Mouse (Mus musculus) cerebellum, adult 8-10 months (tissue): ENCODE data around the gene Insr.
A peak's percentile ranks its signal among the peaks of the same experiment; 100 is the strongest.
"Not testable (repeated sequence)": the region's sequence is repeated elsewhere in the genome, so short reads cannot be mapped to it uniquely, and the experiment has no call there.

Experiments used
- DNase-seq: peaks from one replicate; pipeline ENCODE4 v3.0.0; 2022

Insr gene

DNA sequence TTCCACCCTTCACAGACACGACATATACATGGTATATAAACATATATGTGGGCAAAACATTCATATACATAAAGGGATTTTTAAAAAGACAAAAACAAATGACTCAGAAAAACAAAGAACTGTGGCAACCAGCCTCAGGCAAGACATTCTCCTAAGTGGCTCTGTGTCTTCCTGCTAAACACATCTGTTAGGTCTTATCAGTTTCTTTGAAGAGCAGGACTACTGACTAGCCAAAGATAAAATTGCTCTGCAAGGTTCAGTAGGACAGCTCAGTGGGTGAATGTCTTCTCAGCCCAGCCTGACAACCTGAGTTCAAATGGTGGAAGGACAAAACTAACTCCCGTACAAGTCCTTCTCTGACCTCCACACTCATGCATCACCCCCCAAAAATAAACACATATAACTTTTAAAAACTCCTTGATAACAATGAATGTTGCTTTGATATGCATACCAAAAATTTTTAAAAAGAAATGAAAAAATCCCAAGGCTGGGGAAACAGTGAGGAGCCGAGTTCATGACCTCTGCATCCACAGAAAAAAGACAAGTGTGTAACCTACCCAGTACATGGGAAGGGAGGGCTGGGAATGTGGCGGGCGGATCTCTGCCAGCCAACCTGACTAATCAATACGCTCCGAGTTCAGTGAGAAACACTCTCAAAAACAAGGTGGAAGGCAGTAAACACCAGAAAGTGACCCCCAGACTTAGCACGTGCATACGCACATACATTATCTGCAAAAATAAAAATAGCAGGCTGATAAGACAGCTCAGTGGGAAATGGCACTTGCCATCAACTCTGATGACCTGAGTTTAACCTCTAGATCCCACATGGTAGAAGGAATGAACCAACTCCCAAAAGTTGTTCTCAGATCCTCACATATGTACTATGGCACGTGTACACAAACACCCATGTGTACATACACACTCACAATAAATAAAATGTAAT, 49.0 kb downstream of the Insr start:
- DNase-seq = no peak

DNA sequence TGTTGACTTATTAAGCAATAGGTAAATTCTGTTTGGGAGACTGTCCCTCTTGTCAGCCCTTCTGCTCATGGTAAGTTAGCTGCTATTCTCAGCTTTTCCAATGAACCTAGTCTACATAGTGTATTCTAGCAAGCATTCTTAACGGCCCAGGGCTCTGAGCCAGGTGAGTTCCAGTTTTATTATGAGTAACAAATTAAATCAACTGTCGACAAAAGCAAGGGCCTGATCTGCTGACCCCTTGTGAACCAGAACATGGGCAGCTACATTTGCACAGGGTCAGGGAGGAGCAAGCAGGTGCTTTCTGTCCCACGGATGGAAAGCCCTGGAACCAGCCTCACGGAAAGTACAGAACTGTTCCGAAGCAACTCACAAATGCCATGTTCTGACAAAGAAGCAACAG, 52.0 kb downstream of the Insr start:
- no peak for DNase-seq

DNA sequence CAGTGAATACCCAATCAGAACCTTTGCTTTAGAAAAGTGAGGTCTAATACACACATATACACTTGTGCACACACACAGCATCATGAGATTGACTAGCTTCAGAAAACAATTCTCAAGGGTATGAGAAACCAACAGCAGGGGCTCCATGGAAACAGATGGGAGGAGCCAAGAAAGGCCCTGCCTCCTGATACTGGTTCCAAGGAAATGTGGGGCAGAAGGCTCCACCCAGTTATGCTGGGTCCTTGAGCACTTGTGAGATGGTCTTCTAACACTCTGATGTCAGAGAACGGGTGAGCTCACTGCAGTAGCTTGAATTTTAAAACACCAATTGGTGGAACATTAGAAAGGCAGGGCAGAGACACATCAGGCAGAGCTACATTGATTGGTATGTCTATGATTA, 53.7 kb downstream of the Insr start:
- DNase-seq = no peak

DNA sequence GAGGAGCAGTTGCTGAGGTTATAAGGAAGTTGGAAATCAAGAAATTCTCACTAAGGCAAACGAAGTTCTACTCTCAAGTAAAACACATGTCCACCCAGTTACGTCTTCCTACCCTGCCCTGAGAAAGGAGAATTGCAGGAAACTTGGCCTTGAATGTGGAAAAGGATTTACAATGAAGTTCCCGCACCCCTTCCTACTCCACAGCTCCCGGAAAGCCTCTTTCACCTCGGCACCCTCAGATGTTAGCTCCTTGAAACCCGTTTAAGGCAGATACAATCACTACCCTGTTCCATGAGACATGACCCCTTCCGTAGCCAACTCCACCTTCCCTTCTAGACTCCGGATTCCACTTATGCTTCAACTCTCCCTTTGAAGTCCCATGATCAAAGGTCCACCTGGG, 54.2 kb downstream of the Insr start:
- no peak for DNase-seq

DNA sequence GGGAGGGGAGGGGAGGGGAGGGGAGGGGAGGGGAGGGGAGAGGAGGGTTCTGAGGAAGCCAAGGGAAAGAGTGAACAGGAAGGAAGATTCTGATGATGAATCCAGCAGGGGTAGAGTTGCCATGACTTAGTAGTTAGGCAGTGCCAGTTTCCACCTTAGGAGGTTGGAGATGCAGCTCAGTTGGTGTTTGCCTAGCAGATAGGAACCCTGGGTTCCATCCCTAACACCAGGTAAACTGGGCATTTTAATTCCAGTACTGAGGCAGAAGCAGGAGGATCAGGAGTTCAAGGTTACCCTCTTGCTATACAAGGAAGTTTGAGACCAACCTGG, 56.8 kb downstream of the Insr start:
- DNase-seq = no peak

DNA sequence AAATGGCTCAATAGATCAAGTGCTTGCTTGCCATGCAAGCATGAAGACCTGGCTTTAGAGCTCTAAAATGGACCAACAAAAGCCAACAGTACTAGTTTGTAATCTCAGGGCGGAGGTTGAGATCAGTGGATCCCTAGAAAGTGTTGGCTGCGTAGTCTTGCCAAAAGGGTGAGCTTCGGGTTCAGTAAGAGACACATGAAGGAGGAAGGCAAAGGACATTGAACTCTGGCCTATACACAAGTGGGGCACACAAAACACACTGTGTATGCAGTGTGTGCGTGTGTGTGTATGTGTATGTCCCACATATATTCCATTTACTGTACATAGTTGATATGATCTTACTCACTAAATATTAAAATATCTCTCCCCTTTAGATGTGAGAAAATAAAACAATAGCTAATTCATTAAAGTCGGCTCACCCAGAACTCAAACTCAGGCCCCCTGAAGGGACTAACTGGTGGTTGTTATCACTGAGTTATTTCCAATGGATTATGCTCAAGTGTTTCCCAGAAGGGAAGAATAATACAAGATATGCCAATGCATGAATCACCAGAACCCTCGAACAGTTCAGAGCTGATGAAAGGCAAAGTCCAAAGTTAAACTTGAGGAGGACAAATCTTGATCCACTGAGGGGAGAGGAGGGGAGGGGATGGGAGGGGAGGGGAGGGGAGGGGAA, 57.3 kb downstream of the Insr start:
- DNase-seq = no peak

DNA sequence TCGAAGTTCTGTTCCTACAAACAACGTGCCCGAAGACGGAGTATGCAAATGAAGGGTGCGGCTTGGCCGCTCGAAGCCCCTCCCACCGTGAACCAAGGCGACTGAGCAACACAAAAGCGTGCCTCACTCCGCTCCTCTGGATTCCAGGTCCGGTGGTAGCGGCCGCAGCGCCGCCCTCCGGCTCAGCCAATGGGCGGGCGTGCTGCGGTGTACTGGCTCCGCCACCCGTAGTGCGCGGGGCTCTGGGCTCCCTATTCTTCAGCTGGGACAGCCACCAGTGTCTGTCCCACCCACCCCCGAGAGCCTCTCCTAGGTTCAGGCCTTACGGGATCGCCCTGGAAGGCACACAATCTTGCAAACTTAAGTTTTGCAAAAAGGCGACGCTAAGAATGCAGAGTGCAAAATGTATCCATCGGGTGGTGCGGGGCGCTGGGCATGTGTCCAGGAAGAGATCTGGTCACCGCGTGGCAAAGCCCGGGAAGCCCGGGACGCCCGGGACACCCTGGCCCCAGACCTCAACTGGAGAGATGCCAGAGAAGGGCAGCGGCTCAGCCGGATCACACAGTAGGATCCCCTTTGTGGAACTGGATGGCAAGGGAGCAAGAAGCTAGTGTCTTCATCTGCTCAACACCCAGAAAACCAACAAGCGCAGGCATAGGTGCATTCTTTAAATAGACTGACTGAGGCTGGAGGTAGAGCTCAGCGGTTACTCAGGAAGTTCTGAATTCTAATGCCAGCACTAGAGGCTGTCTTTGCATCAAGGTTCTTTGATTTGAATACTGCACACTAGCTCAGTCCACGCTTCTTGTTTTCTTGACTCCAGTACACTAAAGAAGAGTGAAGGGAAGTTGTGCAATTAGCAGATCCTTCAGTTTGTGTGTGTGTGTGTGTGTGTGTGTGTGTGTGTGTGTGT, 58.1 kb downstream of the Insr start:
- peak; percentile 76 for DNase-seq

DNA sequence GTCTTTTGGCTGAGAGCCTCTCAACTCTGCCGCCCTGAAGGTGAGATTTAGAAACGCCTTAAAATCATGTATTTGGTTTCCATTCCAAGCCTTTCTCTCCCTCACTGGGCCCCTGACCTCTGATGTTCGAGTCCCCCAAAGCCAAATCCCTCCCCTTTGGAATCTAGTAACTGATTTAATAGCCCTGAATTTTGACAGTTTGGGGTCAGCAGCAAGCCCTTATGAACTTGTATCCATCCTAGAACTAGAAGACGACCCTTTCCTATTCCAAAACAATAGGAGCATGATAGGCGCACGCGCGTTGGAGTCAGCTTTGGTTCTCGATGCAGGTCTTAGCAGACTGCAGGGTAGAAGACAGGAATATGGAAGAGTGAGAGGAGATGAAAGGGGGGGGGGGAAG, 58.9 kb downstream of the Insr start:
- DNase-seq = no peak

DNA sequence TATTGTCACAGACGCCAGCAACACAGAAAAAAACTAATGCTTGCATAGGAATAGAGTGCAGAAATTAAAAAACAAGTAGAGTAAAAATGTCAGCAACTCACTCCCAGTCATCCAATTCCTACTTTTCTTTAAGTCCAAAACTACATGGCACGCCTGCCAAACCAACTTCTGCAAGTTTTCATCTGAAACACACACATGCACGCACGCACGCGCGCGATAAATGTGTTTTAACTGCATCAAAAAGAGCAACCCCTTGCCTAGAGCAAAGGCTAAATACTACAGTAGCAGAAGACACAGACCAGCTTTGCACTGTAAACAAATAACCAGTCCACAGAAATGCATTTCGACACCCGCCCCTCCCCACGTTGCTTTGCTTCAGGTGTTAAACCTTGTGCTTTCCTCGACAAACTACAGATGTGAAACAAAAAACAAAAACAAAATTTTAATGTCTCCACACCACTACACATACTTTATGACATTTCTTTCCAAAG, 59.5 kb downstream of the Insr start:
- no peak for DNase-seq

DNA sequence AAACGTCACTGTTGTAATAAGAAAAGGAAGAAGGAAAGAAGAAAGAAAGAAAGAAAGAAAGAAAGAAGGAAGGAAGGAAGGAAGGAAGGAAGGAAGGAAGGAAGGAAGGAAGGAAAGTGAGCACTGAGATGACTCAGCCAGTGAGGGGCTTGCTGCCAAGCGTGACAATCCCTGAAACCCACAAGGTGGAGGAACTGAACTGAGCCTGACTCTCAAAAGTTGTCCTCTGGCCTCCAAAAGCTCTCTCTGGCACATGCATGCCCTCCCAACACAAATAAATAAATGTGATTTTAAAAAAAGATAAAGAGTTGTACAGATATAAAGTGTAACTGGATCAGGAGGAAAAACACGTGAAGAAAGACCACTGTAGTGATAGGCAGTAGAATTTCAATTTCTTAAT, 60.2 kb downstream of the Insr start:
- no peak for DNase-seq

DNA sequence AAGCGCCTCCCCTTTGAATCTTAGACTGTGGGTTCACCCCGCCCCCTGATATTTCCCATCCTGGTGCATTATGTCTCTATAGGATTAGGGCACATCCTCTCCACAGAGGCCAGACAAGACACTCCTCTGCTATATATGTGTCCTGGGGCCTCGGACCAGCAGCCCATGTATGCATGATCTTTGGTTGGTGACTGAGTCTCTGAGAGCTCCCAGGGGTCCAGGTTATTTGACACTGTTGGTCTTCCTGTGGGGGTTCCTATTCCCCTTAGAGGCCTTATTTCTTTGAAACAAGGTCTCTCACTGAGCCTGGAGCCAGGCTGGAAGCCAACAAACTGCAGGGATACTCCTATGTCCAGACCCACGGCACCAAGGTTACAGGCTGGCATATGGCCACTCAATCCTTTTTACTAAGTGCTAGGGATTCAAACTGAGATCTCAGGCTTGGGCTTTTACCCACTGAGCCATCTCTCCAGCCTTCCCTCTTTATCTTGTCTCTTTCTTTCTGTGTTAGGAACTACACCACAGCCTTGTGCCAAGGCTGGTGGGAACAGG, 62.8 kb downstream of the Insr start:
- no peak for DNase-seq

DNA sequence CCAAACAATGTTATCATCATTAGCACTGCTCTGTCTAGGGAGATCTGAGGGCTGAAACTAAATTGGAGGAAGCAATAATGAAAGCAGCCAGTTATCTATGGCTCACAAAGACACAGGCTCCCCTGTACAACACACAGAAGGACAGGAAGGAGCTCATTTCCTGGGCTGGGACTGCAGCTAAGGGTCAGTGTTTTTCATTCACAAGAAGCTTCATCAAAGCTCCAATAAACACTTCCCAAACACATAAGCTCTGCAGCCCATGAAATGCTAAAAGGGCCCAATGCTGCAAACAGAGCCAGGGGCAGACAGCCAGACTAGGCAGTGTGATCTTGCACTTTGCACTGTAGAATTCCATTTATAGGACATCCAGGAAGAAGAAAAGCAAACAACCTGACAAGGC, 63.9 kb downstream of the Insr start:
- no peak for DNase-seq

DNA sequence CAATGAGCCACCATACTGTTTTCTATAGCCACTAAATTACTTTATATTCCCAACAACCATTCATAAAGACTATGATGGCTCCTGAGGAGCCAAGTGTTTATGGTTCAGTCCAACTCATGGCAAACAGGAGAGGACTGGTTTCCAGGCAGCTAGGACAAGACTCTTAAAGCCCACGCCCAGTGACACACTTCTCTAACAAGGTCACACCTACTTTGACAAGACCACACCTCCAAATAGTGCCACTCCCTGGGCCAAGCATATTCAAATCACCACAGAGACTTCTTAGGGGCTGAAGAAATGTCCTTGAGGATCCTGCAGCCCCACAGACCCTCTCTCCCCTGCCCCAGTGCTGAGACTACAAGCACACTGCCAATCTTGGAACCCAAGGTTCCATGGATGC, 64.8 kb downstream of the Insr start:
- DNase-seq = no peak

DNA sequence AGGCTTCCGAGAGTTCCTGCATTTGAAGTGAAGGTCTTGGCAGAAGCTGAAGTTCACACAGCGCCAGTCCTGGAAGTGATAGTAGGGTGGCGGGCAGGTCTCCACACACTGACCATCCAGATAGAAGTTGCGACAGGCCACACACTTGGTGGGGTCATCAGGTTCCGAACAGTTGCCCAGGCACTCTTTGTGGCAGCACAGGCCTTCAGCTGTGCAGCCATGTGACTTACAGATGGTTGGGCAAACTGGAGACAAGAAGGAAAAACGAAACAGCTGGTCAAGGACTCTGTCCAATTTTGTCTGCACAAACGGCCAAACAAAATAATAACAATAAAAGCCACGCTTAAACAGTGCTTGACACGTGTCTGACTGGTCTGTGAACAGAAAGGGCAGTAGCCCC, 68.0 kb downstream of the Insr start:
- no peak for DNase-seq

DNA sequence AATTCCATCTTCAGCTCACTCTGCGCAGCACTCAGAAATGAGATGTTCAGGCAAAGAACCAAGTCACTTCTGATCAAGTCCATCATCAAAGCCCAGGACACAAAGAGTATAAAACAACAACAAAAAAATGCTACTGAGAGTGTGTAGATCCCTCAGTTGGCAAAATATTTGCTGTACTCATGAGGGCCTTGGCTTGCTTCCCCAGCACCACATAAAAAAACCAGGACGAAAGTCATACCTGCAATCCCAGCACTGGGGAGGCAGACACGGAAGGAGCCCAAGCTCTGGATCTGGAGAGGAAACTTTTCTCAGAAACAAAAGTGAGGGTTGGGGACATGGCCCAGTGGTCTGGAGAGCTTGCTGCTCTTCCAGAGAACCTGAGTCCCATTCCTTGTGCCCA, 69.5 kb downstream of the Insr start:
- DNase-seq = no peak

DNA sequence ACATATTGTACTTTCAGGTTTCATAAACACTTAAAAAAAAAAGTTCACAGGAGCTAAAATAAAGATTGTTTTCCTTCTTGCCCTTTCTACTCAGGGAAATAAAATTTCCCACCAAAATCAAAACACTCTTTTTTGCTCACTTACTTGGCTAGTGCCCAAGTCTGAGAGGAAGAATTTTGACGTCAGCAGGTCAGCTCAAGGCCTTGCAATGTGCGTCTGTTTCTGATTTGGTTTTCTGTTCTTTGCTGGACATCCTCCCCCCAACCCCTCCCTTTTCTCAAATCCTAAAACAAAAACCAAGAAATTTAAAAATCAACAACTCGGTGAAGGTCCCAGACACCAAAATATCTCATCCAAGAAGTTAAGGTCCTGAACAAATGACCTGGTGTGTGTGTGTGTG, 70.1 kb downstream of the Insr start:
- DNase-seq = no peak

DNA sequence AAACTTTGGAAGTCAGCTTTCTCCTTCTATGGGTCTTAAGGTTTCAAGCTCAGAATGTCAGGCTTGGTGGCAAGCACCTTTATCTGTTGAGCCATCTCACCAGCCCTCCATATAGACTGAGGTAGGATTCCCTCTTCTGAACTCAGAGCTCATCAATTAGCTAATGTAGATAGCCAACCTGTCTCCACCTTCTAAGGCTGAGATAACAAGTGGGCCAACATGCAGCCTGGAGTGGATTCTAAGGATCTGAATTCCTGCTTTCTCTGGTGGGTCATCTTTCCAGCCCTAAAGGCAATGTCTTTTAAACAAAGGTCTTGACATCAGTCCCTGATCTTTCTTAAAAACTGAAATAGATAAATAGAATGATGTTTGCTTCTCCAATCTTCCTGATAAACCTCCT, 70.7 kb downstream of the Insr start:
- no peak for DNase-seq

DNA sequence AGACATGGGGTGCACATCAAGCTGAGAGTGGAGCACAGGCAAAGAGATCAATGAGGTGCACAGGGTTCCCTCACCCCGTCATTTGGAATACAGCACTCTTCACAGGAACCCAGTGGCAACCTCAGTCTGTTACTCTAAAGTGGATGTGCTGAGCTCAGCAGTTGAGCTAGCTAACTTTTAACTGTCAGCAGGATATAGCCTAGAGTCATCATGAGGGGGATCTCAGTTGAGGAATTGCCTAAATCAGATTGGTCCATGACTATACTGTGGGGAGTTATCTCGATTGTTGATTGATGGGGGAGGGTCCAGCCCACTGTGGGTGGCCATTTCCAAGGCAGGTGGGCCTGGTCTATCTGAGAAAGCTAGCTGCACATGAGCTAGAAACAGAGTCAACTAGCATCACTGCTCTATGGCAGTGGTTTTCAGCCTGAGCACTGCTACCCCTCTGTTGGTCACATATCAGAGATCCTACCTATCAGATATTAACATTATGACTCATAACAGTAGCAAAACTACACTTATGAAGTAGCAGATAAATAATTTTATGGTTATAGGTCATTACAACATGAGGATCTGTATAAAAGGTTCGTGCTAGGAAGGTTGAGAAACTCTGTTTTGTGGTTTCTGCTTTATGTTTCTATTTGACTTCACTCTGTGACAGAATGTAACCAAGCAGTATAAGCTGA, 74.5 kb downstream of the Insr start:
- DNase-seq = no peak

DNA sequence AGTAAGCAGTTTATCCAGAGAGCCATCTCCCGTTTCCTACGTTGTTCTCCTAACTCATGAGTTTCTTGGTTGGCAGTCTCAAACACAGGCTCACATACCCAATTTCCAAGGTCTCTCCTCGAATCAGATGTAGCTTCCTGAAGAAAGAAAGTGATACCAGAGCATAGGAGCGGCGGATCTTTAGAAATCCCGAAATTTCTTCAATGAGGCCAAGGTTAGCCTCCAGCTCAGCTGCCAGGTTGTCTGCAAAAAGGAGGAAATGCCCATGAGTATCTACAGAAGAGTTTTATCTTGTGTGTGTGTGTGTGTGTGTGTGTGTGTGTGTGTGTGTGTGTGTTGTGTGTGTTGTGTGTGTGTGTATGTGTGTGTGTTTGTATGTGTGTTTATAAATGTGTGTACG, 76.6 kb downstream of the Insr start:
- no peak for DNase-seq

DNA sequence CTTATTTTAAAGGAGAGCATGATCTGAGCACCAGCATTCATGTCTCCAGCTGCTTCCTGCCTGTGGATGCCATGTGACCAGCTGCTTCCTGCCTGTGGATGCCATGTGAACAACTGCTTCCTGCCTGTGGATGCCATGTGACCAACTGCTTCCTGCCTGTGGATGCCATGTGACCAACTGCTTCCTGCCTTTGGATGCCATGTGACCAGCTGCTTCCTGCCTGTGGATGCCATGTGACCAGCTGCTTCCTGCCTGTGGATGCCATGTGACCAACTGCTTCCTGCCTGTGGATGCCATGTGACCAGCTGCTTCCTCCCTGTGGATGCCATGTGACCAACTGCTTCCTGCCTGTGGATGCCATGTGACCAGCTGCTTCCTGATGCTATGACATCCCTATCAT, 85.1 kb downstream of the Insr start:
- DNase-seq = not testable (repeated sequence)

DNA sequence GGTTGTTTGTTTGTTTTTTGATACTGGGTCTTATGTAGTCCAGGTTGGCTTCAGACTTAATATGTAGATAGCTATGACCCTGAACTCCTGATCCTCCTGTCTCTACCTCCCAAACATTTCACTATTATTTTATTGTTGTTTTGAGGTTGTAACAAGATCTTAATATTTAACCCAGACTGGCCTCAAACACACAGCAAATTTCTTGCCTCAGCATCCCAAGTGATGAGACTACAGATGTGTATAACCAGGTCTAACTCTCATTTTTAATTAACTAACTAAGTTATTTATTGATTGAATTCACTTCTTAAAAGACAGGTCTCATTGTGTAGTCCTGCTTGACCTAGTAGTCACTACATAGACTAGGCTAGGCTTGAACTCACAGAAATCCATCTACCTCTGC, 88.4 kb downstream of the Insr start:
- DNase-seq = no peak

DNA sequence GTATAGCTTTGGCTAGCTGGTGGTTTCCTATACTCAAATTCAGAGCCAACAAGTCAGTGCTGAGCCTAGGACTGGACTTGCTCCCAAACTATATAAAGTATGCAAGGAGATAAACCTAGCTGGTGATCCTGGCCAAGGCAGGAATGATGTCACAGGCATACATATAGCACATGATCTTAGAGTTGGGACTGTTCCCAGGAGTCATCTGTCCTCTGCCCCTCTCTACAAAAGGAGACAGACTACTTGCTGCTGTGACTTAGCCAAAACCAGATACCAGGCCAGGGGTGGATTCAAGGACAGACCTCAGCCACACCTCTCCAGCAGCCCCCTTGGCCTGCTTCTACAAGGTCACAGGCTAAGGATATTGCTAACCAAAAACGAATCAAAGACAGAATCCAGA, 92.0 kb downstream of the Insr start:
- no peak for DNase-seq

DNA sequence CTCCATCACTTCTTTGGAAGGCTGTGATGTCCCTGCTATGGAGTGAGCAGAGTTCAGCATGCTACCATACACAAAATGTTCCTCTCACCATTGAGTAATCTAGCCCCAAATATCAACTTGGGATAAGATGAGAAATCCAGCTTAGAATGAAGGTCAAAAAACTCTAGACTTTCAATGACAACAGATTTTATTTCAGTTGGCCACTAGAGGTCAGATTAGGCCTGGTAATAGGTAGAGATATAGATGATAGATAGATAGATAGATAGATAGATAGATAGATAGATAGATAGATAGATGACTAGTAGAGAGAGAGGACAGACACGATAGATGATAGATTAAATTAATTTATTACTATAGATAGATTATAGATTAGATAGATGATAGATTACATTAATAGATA, 99.5 kb downstream of the Insr start:
- no peak for DNase-seq
